Mouse (Mus musculus) heart, adult 2 months (tissue): ENCODE results near the gene D330020A13Rik. TPM values are rescaled to one million over a fixed set of nuclear protein-coding genes. Genes with fewer than 3 reads are reported as not detected.
"Not testable (repeated sequence)": the region's sequence is repeated elsewhere in the genome, so short reads cannot be mapped to it uniquely, and the experiment has no call there.

Source experiments
- DNase-seq, 2 experiments: peaks; one replicate each; pipeline ENCODE4 v3.0.0; 2021
- H3K27ac ChIP-seq: fragments of 200-600 bp; 2 replicates; pipeline ENCODE4 v1.8.1; 2022
- H3K27me3 ChIP-seq: fragments of 200-500 bp; 2 replicates; pipeline ENCODE4 v1.6.1; 2012; ENCODE audit warnings: mild to moderate bottlenecking, low read length, inconsistent platforms, mixed read lengths; ENCODE audit not compliant: control insufficient read depth, insufficient read depth
- H3K36me3 ChIP-seq: fragments of 200-500 bp; 2 replicates; pipeline ENCODE4 v1.6.1; 2012; ENCODE audit warnings: low read length, inconsistent platforms; ENCODE audit not compliant: control insufficient read depth, insufficient read depth
- H3K4me1 ChIP-seq: fragments of 200-500 bp; 2 replicates; pipeline ENCODE4 v1.6.1; 2011; ENCODE audit warnings: low read length; ENCODE audit not compliant: control insufficient read depth, insufficient read depth
- H3K4me3 ChIP-seq: fragments of 200-600 bp; 2 replicates; pipeline ENCODE4 v1.8.1; 2022
- H3K79me2 ChIP-seq: fragments of 200-500 bp; replicated peaks from 2 replicates; pipeline ENCODE4 v1.6.1; 2012; ENCODE audit warnings: mild to moderate bottlenecking, inconsistent platforms, low read length, moderate library complexity, mixed read lengths; ENCODE audit not compliant: control insufficient read depth, insufficient read depth
- H3K9ac ChIP-seq: fragments of 200-500 bp; 2 replicates; pipeline ENCODE4 v1.6.1; 2012; ENCODE audit warnings: low read depth, mild to moderate bottlenecking, control low read depth, inconsistent platforms, low read length, mixed read lengths
- CTCF ChIP-seq: fragments of 200-600 bp; IDR thresholded peaks from 2 replicates; pipeline ENCODE4 v1.8.1; 2022; ENCODE audit warnings: antibody characterized with exemption, mild to moderate bottlenecking, moderate library complexity
- EP300 ChIP-seq: fragments of 200-500 bp; IDR thresholded peaks from 2 replicates; pipeline ENCODE4 v1.6.1; 2011; ENCODE audit warnings: low read depth, low read length, control low read depth; ENCODE audit not compliant: insufficient read depth
- POLR2A ChIP-seq: fragments of 200-500 bp; IDR thresholded peaks from 2 replicates; pipeline ENCODE4 v1.6.1; 2011; ENCODE audit warnings: mild to moderate bottlenecking, low read depth, low read length, control low read depth; ENCODE audit not compliant: insufficient read depth
- WGBS: fragments of 180-500 bp; shearing (Covaris S2); methylation state at CpG from one replicate; pipeline ENCODE4 v1.1.7; 2018; 5-methylcytosine and 5-hydroxymethylcytosine counted together
- intact Hi-C: fragments of 180-260 bp; cut with DNase I; formaldehyde crosslinking; loops from one replicate; pipeline ENCODE4 v1.15.1; 2025
- polyA plus RNA-seq: library from polyadenylated mRNA; depleted of rRNA; stranded (reverse); fragments of >200 nt; gene quantifications from 2 replicates; pipeline ENCODE4 v1.2.3, GENCODE M21; 2012
- total RNA-seq, 2 experiments: library from RNA; stranded (reverse); gene quantifications; 2 replicates each; pipeline ENCODE4 v1.2.3; 2021

Gene D330020A13Rik
- total and polyA plus RNA-seq, 3 experiments, result not detected

GRCm38 (mm10) chr6:120288541-120288940 is 5.6 kb upstream of the D330020A13Rik start:
- Histone ChIP-seq H3K9ac (no peak overlapping the region), H3K36me3 (no peaks in the 10 kb centered on the region), H3K79me2 (no peaks in the 10 kb centered on the region), H3K27ac (no peak overlapping the region), H3K4me3 (no peak overlapping the region), H3K27me3 (no peaks in the 10 kb centered on the region; the same call in 1 of the 2 replicates), H3K4me1 (no peaks in the 10 kb centered on the region)
- DNase-seq, result no peak
- intact Hi-C loops, result loop anchor here (5.0 kb wide), 1 partner anchor 46 kb away; no protein-coding TSS in a partner anchor
- 33% methylated on average over 7 of the region's 7 CpGs for WGBS
- no peak for TF ChIP-seq POLR2A
- TF ChIP-seq CTCF, result no peak
- no peak for TF ChIP-seq EP300

GRCm38 (mm10) chr6:120289430-120289829 is 4.7 kb upstream of the D330020A13Rik start:
- H3K9ac ChIP-seq, result no peak overlapping the region
- peaks cover 6% of the 10 kb centered on the region for H3K27me3 ChIP-seq
- TF ChIP-seq POLR2A, result no peak
- no peak for TF ChIP-seq EP300
- TF ChIP-seq CTCF, result no peak
- no peaks in the 10 kb centered on the region for H3K36me3 ChIP-seq
- H3K79me2 ChIP-seq, result no peaks in the 10 kb centered on the region
- H3K4me3 ChIP-seq, result no peak overlapping the region
- no peaks in the 10 kb centered on the region for H3K4me1 ChIP-seq
- H3K27ac ChIP-seq, result no peak overlapping the region
- intact Hi-C loops, result loop anchor here (5.0 kb wide), 1 partner anchor 47 kb away; no protein-coding TSS in a partner anchor
- 81% methylated on average over 4 of the region's 4 CpGs for WGBS
- DNase-seq, result no peak

GRCm38 (mm10) chr6:120291396-120292009 is 2.7 kb upstream of the D330020A13Rik start:
- no peak overlapping the region for H3K4me3 ChIP-seq
- WGBS, result 66% methylated on average over 7 of the region's 7 CpGs
- TF ChIP-seq POLR2A (no peak), CTCF (no peak), EP300 (no peak)

GRCm38 (mm10) chr6:120294785-120295133 is 595 bp downstream of the D330020A13Rik start:
- peaks cover 11% of the 10 kb centered on the region for H3K27me3 ChIP-seq
- H3K4me3 ChIP-seq, result peak overlapping the region; percentile 50
- TF ChIP-seq EP300 (no peak), CTCF (no peak), POLR2A (no peak)
- DNase-seq, result peak; percentile 8 to 32
- H3K79me2 ChIP-seq, result no peaks in the 10 kb centered on the region
- no peak overlapping the region for H3K27ac ChIP-seq
- WGBS, result 3% methylated on average over 15 of the region's 16 CpGs
- H3K36me3 ChIP-seq, result no peaks in the 10 kb centered on the region
- H3K4me1 ChIP-seq, result no peaks in the 10 kb centered on the region
- intact Hi-C loops, result no loop called here
- H3K9ac ChIP-seq, result peak overlapping the region; percentile 36

More at GRCm38 (mm10) chr6:120291396-120292009, 2.7 kb upstream of the D330020A13Rik start:
- Histone ChIP-seq H3K79me2 (no peaks in the 10 kb centered on the region), H3K36me3 (no peaks in the 10 kb centered on the region), H3K9ac (no peak overlapping the region), H3K27me3 (peaks cover 8% of the 10 kb centered on the region), H3K4me1 (no peaks in the 10 kb centered on the region), H3K27ac (no peak overlapping the region)
- DNase-seq, result no peak
- intact Hi-C loops, result no loop called here

GRCm38 (mm10) chr6:120296589-120296988 is 2.4 kb downstream of the D330020A13Rik start:
- H3K27ac ChIP-seq, DNase-seq, H3K9ac ChIP-seq, H3K36me3 ChIP-seq, H3K4me1 ChIP-seq, H3K4me3 ChIP-seq, H3K79me2 ChIP-seq, intact Hi-C loops: not testable (repeated sequence)
- peak; percentile 48 for TF ChIP-seq CTCF
- 96% methylated on average over 2 of the region's 2 CpGs for WGBS
- H3K27me3 ChIP-seq, result peaks cover 11% of the 10 kb centered on the region

GRCm38 (mm10) chr6:120301137-120301536 is 7.0 kb downstream of the D330020A13Rik start:
- Histone ChIP-seq H3K79me2 (no peaks in the 10 kb centered on the region), H3K27ac (no peak overlapping the region), H3K36me3 (no peaks in the 10 kb centered on the region), H3K27me3 (0 out of 2 replicates have a peak, but pooled peaks cover 3% of the 10 kb centered on the region), H3K4me3 (no peak overlapping the region), H3K4me1 (no peaks in the 10 kb centered on the region), H3K9ac (no peak overlapping the region)
- peak in 1 of 2 experiments; percentile 22 for DNase-seq
- WGBS, result 23% methylated on average over 6 of the region's 6 CpGs
- TF ChIP-seq CTCF, result peak; percentile 69
- no peak for TF ChIP-seq EP300
- intact Hi-C loops, result loop anchor here (1.0 kb wide), 1 partner anchor 79 kb away; no protein-coding TSS in a partner anchor
